Mouse (Mus musculus) heart, adult 2 months (tissue): ENCODE measurements at regions not wholly inside any gene's neighbourhood (a gene's known extent, or its start where the extent isn't known, plus 50 kb on each side); places are given as distances from the start of the nearest gene placed in this dataset.

Experiments used
- CTCF ChIP-seq: fragments of 200-600 bp; IDR thresholded peaks from 2 replicates; pipeline ENCODE4 v1.8.1; 2022; ENCODE audit warnings: antibody characterized with exemption, mild to moderate bottlenecking, moderate library complexity
- EP300 ChIP-seq: fragments of 200-500 bp; IDR thresholded peaks from 2 replicates; pipeline ENCODE4 v1.6.1; 2011; ENCODE audit warnings: low read depth, low read length, control low read depth; ENCODE audit not compliant: insufficient read depth
- POLR2A ChIP-seq: fragments of 200-500 bp; IDR thresholded peaks from 2 replicates; pipeline ENCODE4 v1.6.1; 2011; ENCODE audit warnings: mild to moderate bottlenecking, low read depth, low read length, control low read depth; ENCODE audit not compliant: insufficient read depth

- TF ChIP-seq CTCF (no peak), POLR2A (no peak), EP300 (no peak)
Measured at GRCm38 (mm10) chr15:50959109-50959508, 2925.6 kb upstream of the Gm7489 start.
